Mouse (Mus musculus): Measurements from ENCODE around the gene Pdzd7.
"Not testable (repeated sequence)": the region's sequence is repeated elsewhere in the genome, so short reads cannot be mapped to it uniquely, and the experiment has no call there.

DNA sequence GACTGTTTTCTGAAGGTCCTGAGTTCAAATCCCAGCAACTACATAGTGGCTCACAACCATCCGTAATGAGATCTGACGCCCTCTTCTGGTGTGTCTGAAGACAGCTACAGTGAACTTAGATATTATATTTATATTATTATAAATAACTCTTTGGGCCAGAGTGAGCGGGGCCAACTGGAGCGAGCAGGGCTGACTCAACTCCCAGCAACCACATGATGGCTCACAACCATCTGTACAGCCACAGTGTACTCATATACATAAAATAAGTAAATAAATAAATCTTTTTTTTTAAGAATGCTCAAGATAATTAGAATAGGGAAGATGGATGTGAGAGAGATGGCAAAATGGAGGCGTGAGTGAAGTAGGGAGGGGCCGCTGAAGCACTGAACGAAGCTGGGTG is 7.3 kb downstream of the Pdzd7 start:
- not testable (repeated sequence) for TF ChIP-seq CTCF (IDR thresholded peaks at IDR 0.05; ENCODE audit: low read depth, low read length); POLR2A (IDR thresholded peaks at IDR 0.05; ENCODE audit: borderline replicate concordance, low read depth, low read length)
